Mouse (Mus musculus): ENCODE results near the gene Apba2. TPM values are rescaled to one million over a fixed set of nuclear protein-coding genes. Genes with fewer than 3 reads are reported as not detected.
A peak's percentile ranks its signal among the peaks of the same experiment; 100 is the strongest.

Apba2 gene
- polyA plus RNA-seq, 1 experiment, result not detected

- no peak; the same call in 1 of the 2 replicates for TF ChIP-seq CTCF (IDR thresholded peaks at IDR 0.05; ENCODE audit: insufficient read depth, low read depth, low read length)
- no peak for TF ChIP-seq POLR2A (IDR thresholded peaks at IDR 0.05; ENCODE audit: insufficient read depth, low read depth, low read length)
- Histone ChIP-seq H3K27ac (ENCODE audit: insufficient read depth, low read depth, low read length) (no peak overlapping the region), H3K4me3 (ENCODE audit: insufficient read depth, low read depth, low read length) (no peak overlapping the region), H3K4me1 (ENCODE audit: control insufficient read depth, insufficient read depth, low read length) (peaks cover 7% of the 10 kb centered on the region)
- 25% methylated on average over 7 of the region's 7 CpGs for WGBS
These were observed 228.3 kb downstream of the Apba2 start for GRCm38 (mm10) chr7:64729785-64730184.

GRCm38 (mm10) chr7:64739131-64739530 lies 237.6 kb downstream of the Apba2 start:
- Histone ChIP-seq H3K27ac (ENCODE audit: insufficient read depth, low read depth, low read length) (no peak overlapping the region), H3K4me1 (ENCODE audit: control insufficient read depth, insufficient read depth, low read length) (peaks cover 11% of the 10 kb centered on the region; the same call in 1 of the 2 replicates), H3K4me3 (ENCODE audit: insufficient read depth, low read depth, low read length) (no peak overlapping the region)
- TF ChIP-seq POLR2A (IDR thresholded peaks at IDR 0.05; ENCODE audit: insufficient read depth, low read depth, low read length), result no peak
- no peak for TF ChIP-seq CTCF (IDR thresholded peaks at IDR 0.05; ENCODE audit: insufficient read depth, low read depth, low read length)
- WGBS, result 71% methylated on average over 11 of the region's 11 CpGs

GRCm38 (mm10) chr7:64741333-64742307 lies 240.1 kb downstream of the Apba2 start:
- TF ChIP-seq POLR2A (IDR thresholded peaks at IDR 0.05; ENCODE audit: insufficient read depth, low read depth, low read length), result no peak
- TF ChIP-seq CTCF (IDR thresholded peaks at IDR 0.05; ENCODE audit: insufficient read depth, low read depth, low read length), result peak; percentile 72
- Histone ChIP-seq H3K27ac (ENCODE audit: insufficient read depth, low read depth, low read length) (no peak overlapping the region), H3K4me1 (ENCODE audit: control insufficient read depth, insufficient read depth, low read length) (peaks cover 15% of the 10 kb centered on the region; the same call in 1 of the 2 replicates), H3K4me3 (ENCODE audit: insufficient read depth, low read depth, low read length) (no peak overlapping the region)
- WGBS, result 27% methylated on average over 8 of the region's 8 CpGs

GRCm38 (mm10) chr7:64743610-64744009 lies 242.1 kb downstream of the Apba2 start:
- Histone ChIP-seq H3K27ac (ENCODE audit: insufficient read depth, low read depth, low read length) (no peak overlapping the region), H3K4me3 (ENCODE audit: insufficient read depth, low read depth, low read length) (no peak overlapping the region), H3K4me1 (ENCODE audit: control insufficient read depth, insufficient read depth, low read length) (peaks cover 15% of the 10 kb centered on the region; the same call in 1 of the 2 replicates)
- TF ChIP-seq CTCF (IDR thresholded peaks at IDR 0.05; ENCODE audit: insufficient read depth, low read depth, low read length), result no peak
- no peak for TF ChIP-seq POLR2A (IDR thresholded peaks at IDR 0.05; ENCODE audit: insufficient read depth, low read depth, low read length)
- WGBS, result 69% methylated on average over 7 of the region's 7 CpGs

- H3K4me1 ChIP-seq (ENCODE audit: control insufficient read depth, insufficient read depth, low read length), result peaks cover 14% of the 10 kb centered on the region
- WGBS, result 20% methylated on average over 5 of the region's 5 CpGs
- H3K4me3 ChIP-seq (ENCODE audit: insufficient read depth, low read depth, low read length), result no peak overlapping the region
- TF ChIP-seq CTCF (IDR thresholded peaks at IDR 0.05; ENCODE audit: insufficient read depth, low read depth, low read length) (peak; percentile 92), POLR2A (IDR thresholded peaks at IDR 0.05; ENCODE audit: insufficient read depth, low read depth, low read length) (no peak)
- H3K27ac ChIP-seq (ENCODE audit: insufficient read depth, low read depth, low read length), result no peak overlapping the region
These were observed 250.0 kb downstream of the Apba2 start for GRCm38 (mm10) chr7:64751465-64751864.

- Histone ChIP-seq H3K27ac (ENCODE audit: insufficient read depth, low read depth, low read length) (no peak overlapping the region), H3K4me1 (ENCODE audit: control insufficient read depth, insufficient read depth, low read length) (peaks cover 14% of the 10 kb centered on the region), H3K4me3 (ENCODE audit: insufficient read depth, low read depth, low read length) (no peak overlapping the region)
- no peak for TF ChIP-seq CTCF (IDR thresholded peaks at IDR 0.05; ENCODE audit: insufficient read depth, low read depth, low read length)
- no peak for TF ChIP-seq POLR2A (IDR thresholded peaks at IDR 0.05; ENCODE audit: insufficient read depth, low read depth, low read length)
- WGBS, result 53% methylated on average over 7 of the region's 7 CpGs
These were observed 250.6 kb downstream of the Apba2 start for GRCm38 (mm10) chr7:64752133-64752532.

GRCm38 (mm10) chr7:64753678-64754077 lies 252.2 kb downstream of the Apba2 start:
- WGBS, result 84% methylated on average over 6 of the region's 6 CpGs
- no peak for TF ChIP-seq POLR2A (IDR thresholded peaks at IDR 0.05; ENCODE audit: insufficient read depth, low read depth, low read length)
- TF ChIP-seq CTCF (IDR thresholded peaks at IDR 0.05; ENCODE audit: insufficient read depth, low read depth, low read length), result no peak
- peaks cover 18% of the 10 kb centered on the region for H3K4me1 ChIP-seq (ENCODE audit: control insufficient read depth, insufficient read depth, low read length)
- no peak overlapping the region for H3K27ac ChIP-seq (ENCODE audit: insufficient read depth, low read depth, low read length)
- no peak overlapping the region for H3K4me3 ChIP-seq (ENCODE audit: insufficient read depth, low read depth, low read length)

GRCm38 (mm10) chr7:64754161-64754560 lies 252.7 kb downstream of the Apba2 start:
- no peak overlapping the region for H3K27ac ChIP-seq (ENCODE audit: insufficient read depth, low read depth, low read length)
- 88% methylated on average over 7 of the region's 7 CpGs for WGBS
- H3K4me1 ChIP-seq (ENCODE audit: control insufficient read depth, insufficient read depth, low read length), result peaks cover 18% of the 10 kb centered on the region
- TF ChIP-seq POLR2A (IDR thresholded peaks at IDR 0.05; ENCODE audit: insufficient read depth, low read depth, low read length), result no peak
- H3K4me3 ChIP-seq (ENCODE audit: insufficient read depth, low read depth, low read length), result no peak overlapping the region

- Histone ChIP-seq H3K27ac (ENCODE audit: insufficient read depth, low read depth, low read length) (no peak overlapping the region), H3K4me3 (ENCODE audit: insufficient read depth, low read depth, low read length) (no peak overlapping the region), H3K4me1 (ENCODE audit: control insufficient read depth, insufficient read depth, low read length) (peaks cover 18% of the 10 kb centered on the region)
- no peak for TF ChIP-seq POLR2A (IDR thresholded peaks at IDR 0.05; ENCODE audit: insufficient read depth, low read depth, low read length)
- no peak for TF ChIP-seq CTCF (IDR thresholded peaks at IDR 0.05; ENCODE audit: insufficient read depth, low read depth, low read length)
- WGBS, result 93% methylated on average over 7 of the region's 7 CpGs
These were observed 253.6 kb downstream of the Apba2 start for GRCm38 (mm10) chr7:64755141-64755540.

Measured in olfactory bulb, adult 2 months (tissue).